Mouse (Mus musculus): ENCODE data around the gene Cilp.

- TF ChIP-seq CTCF (IDR thresholded peaks at IDR 0.05; ENCODE audit: insufficient read depth, low read length) (no peak), POLR2A (IDR thresholded peaks at IDR 0.05; ENCODE audit: borderline replicate concordance, extremely low read depth, low read depth, low read length) (no peak)
Observed at GRCm38 (mm10) chr9:65322255-65322900, 57.4 kb downstream of the Cilp start.

Data from lung, adult 2 months (tissue).